In genomic region chr17:12658784-12659183, GRCm38 (mm10) we compare ENCODE assay signal across 18 mouse cellular contexts. TPM values are rescaled to one million over a fixed set of nuclear protein-coding genes. Genes with fewer than 3 reads are reported as not detected.
"Had no signal": no experiment of that assay in that cellular context is flagged by ENCODE, and none has a peak within 500 bp of the region (broad histone marks: within the 10 kb centered on the region; RNA-seq: fewer than 3 reads in every experiment).

No protein-coding gene starts in this region.

- H3K9ac ChIP-seq: neural tube, embryonic 15.5 days; stomach, embryonic 15.5 days had no signal

- H3K27ac ChIP-seq: neural tube, embryonic 15.5 days; stomach, embryonic 15.5 days; stomach, postnatal 0 days had no signal

- H3K4me2 ChIP-seq: neural tube, embryonic 15.5 days; stomach, embryonic 15.5 days had no signal

- H3K4me3 ChIP-seq: neural tube, embryonic 15.5 days; stomach, embryonic 15.5 days had no signal

- DNase-seq: retina, postnatal 1 day; right cerebral cortex, adult 18-20 months; right cerebral cortex, postnatal 14 days; right cerebral cortex, postnatal 25 days; right cerebral cortex, postnatal 4 days; spleen, adult 18-20 months; thymus, adult 18-20 months; thymus, adult 2 months; thymus, postnatal 14 days; thymus, postnatal 25 days; thymus, postnatal 36 days; thymus, postnatal 4 days had no signal

- H3K36me3 ChIP-seq: neural tube, embryonic 15.5 days; stomach, embryonic 15.5 days had no signal

- H3K9me3 ChIP-seq: neural tube, embryonic 15.5 days; stomach, embryonic 15.5 days had no signal

- H3K27me3 ChIP-seq: neural tube, embryonic 15.5 days; stomach, embryonic 15.5 days had no signal

RNA-seq across cellular contexts. Expression of gene Slc22a1, which starts 16.8 kb away (rescaled TPM):
- total RNA-seq: neutrophil, adult 5-6 weeks had no signal
- polyA plus RNA-seq: neural tube, embryonic 14.5 days; neural tube, embryonic 15.5 days; testis, adult 2 months had no signal
